Mouse (Mus musculus): Measurements from ENCODE around the gene Jagn1.
A peak's percentile ranks its signal among the peaks of the same experiment; 100 is the strongest.

The Jagn1 gene

GRCm38 (mm10) chr6:113442442-113443090 is at the start of gene Jagn1:
TSS of gene Jagn1 (plus strand) at chr6:113442569.
- peaks cover under 1% of the 10 kb centered on the region; the same call in 1 of the 2 replicates for H3K36me3 ChIP-seq (ENCODE audit: control insufficient read depth, insufficient read depth, low read length, poor library complexity, severe bottlenecking)
- peak; percentile 93 for DNase-seq (ENCODE audit: low read depth, low spot score)
- H3K27me3 ChIP-seq (ENCODE audit: control insufficient read depth, insufficient read depth, low read length, poor library complexity, severe bottlenecking) = no peaks in the 10 kb centered on the region

GRCm38 (mm10) chr6:113393951-113394350 is 48.4 kb upstream of the Jagn1 start:
- no peaks in the 10 kb centered on the region for H3K27me3 ChIP-seq (ENCODE audit: control insufficient read depth, insufficient read depth, low read length, poor library complexity, severe bottlenecking)
- H3K36me3 ChIP-seq (ENCODE audit: control insufficient read depth, insufficient read depth, low read length, poor library complexity, severe bottlenecking) = peaks cover 5% of the 10 kb centered on the region
- no peak for DNase-seq (ENCODE audit: low read depth, low spot score)

- DNase-seq (ENCODE audit: low read depth, low spot score) = no peak
- Histone ChIP-seq H3K27me3 (ENCODE audit: control insufficient read depth, insufficient read depth, low read length, poor library complexity, severe bottlenecking) (no peaks in the 10 kb centered on the region), H3K36me3 (ENCODE audit: control insufficient read depth, insufficient read depth, low read length, poor library complexity, severe bottlenecking) (peaks cover 4% of the 10 kb centered on the region)
These were observed 47.6 kb upstream of the Jagn1 start for GRCm38 (mm10) chr6:113394811-113395210.

- Histone ChIP-seq H3K36me3 (ENCODE audit: control insufficient read depth, insufficient read depth, low read length, poor library complexity, severe bottlenecking) (peaks cover 8% of the 10 kb centered on the region), H3K27me3 (ENCODE audit: control insufficient read depth, insufficient read depth, low read length, poor library complexity, severe bottlenecking) (no peaks in the 10 kb centered on the region)
- no peak for DNase-seq (ENCODE audit: low read depth, low spot score)
These were observed 46.9 kb upstream of the Jagn1 start for GRCm38 (mm10) chr6:113395501-113395900.

GRCm38 (mm10) chr6:113396270-113397030 is 45.9 kb upstream of the Jagn1 start:
- Histone ChIP-seq H3K27me3 (ENCODE audit: control insufficient read depth, insufficient read depth, low read length, poor library complexity, severe bottlenecking) (no peaks in the 10 kb centered on the region), H3K36me3 (ENCODE audit: control insufficient read depth, insufficient read depth, low read length, poor library complexity, severe bottlenecking) (peaks cover 6% of the 10 kb centered on the region; the same call in 1 of the 2 replicates)

GRCm38 (mm10) chr6:113402094-113402493 is 40.3 kb upstream of the Jagn1 start:
- peaks cover 6% of the 10 kb centered on the region for H3K36me3 ChIP-seq (ENCODE audit: control insufficient read depth, insufficient read depth, low read length, poor library complexity, severe bottlenecking)
- no peak for DNase-seq (ENCODE audit: low read depth, low spot score)
- H3K27me3 ChIP-seq (ENCODE audit: control insufficient read depth, insufficient read depth, low read length, poor library complexity, severe bottlenecking) = no peaks in the 10 kb centered on the region

More at GRCm38 (mm10) chr6:113396270-113397030, 45.9 kb upstream of the Jagn1 start:
- DNase-seq (ENCODE audit: low read depth, low spot score) = no peak

- peaks cover 5% of the 10 kb centered on the region for H3K36me3 ChIP-seq (ENCODE audit: control insufficient read depth, insufficient read depth, low read length, poor library complexity, severe bottlenecking)
- DNase-seq (ENCODE audit: low read depth, low spot score) = no peak
- H3K27me3 ChIP-seq (ENCODE audit: control insufficient read depth, insufficient read depth, low read length, poor library complexity, severe bottlenecking) = no peaks in the 10 kb centered on the region
These were observed 37.5 kb upstream of the Jagn1 start for GRCm38 (mm10) chr6:113404649-113405448.

GRCm38 (mm10) chr6:113405483-113405882 is 36.9 kb upstream of the Jagn1 start:
- no peak for DNase-seq (ENCODE audit: low read depth, low spot score)
- peaks cover 3% of the 10 kb centered on the region for H3K36me3 ChIP-seq (ENCODE audit: control insufficient read depth, insufficient read depth, low read length, poor library complexity, severe bottlenecking)
- H3K27me3 ChIP-seq (ENCODE audit: control insufficient read depth, insufficient read depth, low read length, poor library complexity, severe bottlenecking) = no peaks in the 10 kb centered on the region

- H3K36me3 ChIP-seq (ENCODE audit: control insufficient read depth, insufficient read depth, low read length, poor library complexity, severe bottlenecking) = peaks cover 3% of the 10 kb centered on the region
- no peaks in the 10 kb centered on the region for H3K27me3 ChIP-seq (ENCODE audit: control insufficient read depth, insufficient read depth, low read length, poor library complexity, severe bottlenecking)
- peak; percentile 23 for DNase-seq (ENCODE audit: low read depth, low spot score)
These were observed 35.7 kb upstream of the Jagn1 start for GRCm38 (mm10) chr6:113406683-113407082.

GRCm38 (mm10) chr6:113410001-113410400 is 32.4 kb upstream of the Jagn1 start:
- DNase-seq (ENCODE audit: low read depth, low spot score) = no peak
- Histone ChIP-seq H3K36me3 (ENCODE audit: control insufficient read depth, insufficient read depth, low read length, poor library complexity, severe bottlenecking) (peaks cover 3% of the 10 kb centered on the region), H3K27me3 (ENCODE audit: control insufficient read depth, insufficient read depth, low read length, poor library complexity, severe bottlenecking) (no peaks in the 10 kb centered on the region)

GRCm38 (mm10) chr6:113416416-113416815 is 26.0 kb upstream of the Jagn1 start:
- no peak for DNase-seq (ENCODE audit: low read depth, low spot score)
- Histone ChIP-seq H3K27me3 (ENCODE audit: control insufficient read depth, insufficient read depth, low read length, poor library complexity, severe bottlenecking) (no peaks in the 10 kb centered on the region), H3K36me3 (ENCODE audit: control insufficient read depth, insufficient read depth, low read length, poor library complexity, severe bottlenecking) (no peaks in the 10 kb centered on the region)

- no peaks in the 10 kb centered on the region for H3K27me3 ChIP-seq (ENCODE audit: control insufficient read depth, insufficient read depth, low read length, poor library complexity, severe bottlenecking)
- H3K36me3 ChIP-seq (ENCODE audit: control insufficient read depth, insufficient read depth, low read length, poor library complexity, severe bottlenecking) = no peaks in the 10 kb centered on the region
- no peak for DNase-seq (ENCODE audit: low read depth, low spot score)
These were observed 23.7 kb upstream of the Jagn1 start for GRCm38 (mm10) chr6:113418441-113419198.

GRCm38 (mm10) chr6:113419199-113419587 is 23.2 kb upstream of the Jagn1 start, which contains the start of gene Rpusd3:
TSS of gene Rpusd3 (minus strand) at chr6:113419340.
- no peaks in the 10 kb centered on the region for H3K36me3 ChIP-seq (ENCODE audit: control insufficient read depth, insufficient read depth, low read length, poor library complexity, severe bottlenecking)
- peak; percentile 100 for DNase-seq (ENCODE audit: low read depth, low spot score)

GRCm38 (mm10) chr6:113423000-113423399 is 19.4 kb upstream of the Jagn1 start:
- Histone ChIP-seq H3K36me3 (ENCODE audit: control insufficient read depth, insufficient read depth, low read length, poor library complexity, severe bottlenecking) (no peaks in the 10 kb centered on the region), H3K27me3 (ENCODE audit: control insufficient read depth, insufficient read depth, low read length, poor library complexity, severe bottlenecking) (no peaks in the 10 kb centered on the region)
- DNase-seq (ENCODE audit: low read depth, low spot score) = no peak

More at GRCm38 (mm10) chr6:113419199-113419587, 23.2 kb upstream of the Jagn1 start, which contains the start of gene Rpusd3:
- H3K27me3 ChIP-seq (ENCODE audit: control insufficient read depth, insufficient read depth, low read length, poor library complexity, severe bottlenecking) = no peaks in the 10 kb centered on the region

Data from splenic B cell, adult 2 months (primary cell).